Mouse (Mus musculus): Measurements from ENCODE around the gene Mtch1.
"Not testable (repeated sequence)": the region's sequence is repeated elsewhere in the genome, so short reads cannot be mapped to it uniquely, and the experiment has no call there.

- TF ChIP-seq CTCF, EP300 (IDR thresholded peaks at IDR 0.05; ENCODE audit: low read depth): not testable (repeated sequence)
These were observed 47.0 kb upstream of the Mtch1 start for GRCm38 (mm10) chr17:29394761-29395160.

Data from liver, embryonic 14.5 days (tissue).